Mouse (Mus musculus) heart, adult 2 months (tissue): ENCODE measurements around the gene Rtl8c.
"Not testable (repeated sequence)": the region's sequence is repeated elsewhere in the genome, so short reads cannot be mapped to it uniquely, and the experiment has no call there.

ENCODE experiments used
- CTCF ChIP-seq: fragments of 200-600 bp; IDR thresholded peaks from 2 replicates; pipeline ENCODE4 v1.8.1; 2022; ENCODE audit warnings: antibody characterized with exemption, mild to moderate bottlenecking, moderate library complexity
- EP300 ChIP-seq: fragments of 200-500 bp; IDR thresholded peaks from 2 replicates; pipeline ENCODE4 v1.6.1; 2011; ENCODE audit warnings: low read depth, low read length, control low read depth; ENCODE audit not compliant: insufficient read depth
- POLR2A ChIP-seq: fragments of 200-500 bp; IDR thresholded peaks from 2 replicates; pipeline ENCODE4 v1.6.1; 2011; ENCODE audit warnings: mild to moderate bottlenecking, low read depth, low read length, control low read depth; ENCODE audit not compliant: insufficient read depth

DNA sequence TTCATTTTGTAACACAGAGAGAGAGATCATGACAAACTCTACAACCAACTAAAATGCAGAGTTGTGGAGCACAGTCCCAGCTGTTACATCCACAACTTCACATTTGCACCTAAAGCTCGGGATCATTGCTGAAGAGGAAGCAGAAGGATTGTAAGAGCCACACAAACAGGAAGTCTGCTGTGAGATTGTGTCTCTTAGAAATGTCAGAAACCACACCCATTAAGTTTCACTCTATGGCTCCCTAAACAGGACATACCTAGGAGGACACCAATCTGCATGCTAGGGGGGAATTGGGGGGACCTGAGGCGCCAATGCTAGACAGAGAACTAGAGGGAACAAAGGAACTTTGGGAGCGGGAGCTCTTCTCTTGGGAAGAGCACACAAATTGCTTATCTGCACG, 45.1 kb downstream of the Rtl8c start:
- TF ChIP-seq CTCF, POLR2A, EP300: not testable (repeated sequence)
